Mouse (Mus musculus) megakaryocyte, embryonic 14.5 days (primary cell): ENCODE measurements around the gene Gpc6.

Experiments
- FLI1 ChIP-seq: IDR thresholded peaks from 2 replicates; pipeline ENCODE4 v1.6.1; 2012; ENCODE audit warnings: low read length, inconsistent platforms, mixed read lengths
- GATA1 ChIP-seq: IDR thresholded peaks from 3 replicates; pipeline ENCODE4 v1.6.1; 2012; ENCODE audit warnings: mixed read lengths, low read length, inconsistent platforms, borderline replicate concordance

- TF ChIP-seq FLI1 (no peak), GATA1 (no peak)
These were observed 483.4 kb downstream of the Gpc6 start for GRCm38 (mm10) chr14:117408525-117408835.
